Mouse (Mus musculus) liver, embryonic 18 days (tissue): ENCODE measurements around the gene Cyth2. TPM values are rescaled to one million over a fixed set of nuclear protein-coding genes. Genes with fewer than 3 reads are reported as not detected.

Source experiments
- polyA plus RNA-seq: library from polyadenylated mRNA; depleted of rRNA; stranded (reverse); fragments of >200 nt; gene quantifications from 2 replicates; pipeline ENCODE4 v1.2.3, GENCODE M21; 2012; rRNA removed

Gene Cyth2
- polyA plus RNA-seq: 15.6 and 16.9 TPM in 2 replicates

DNA sequence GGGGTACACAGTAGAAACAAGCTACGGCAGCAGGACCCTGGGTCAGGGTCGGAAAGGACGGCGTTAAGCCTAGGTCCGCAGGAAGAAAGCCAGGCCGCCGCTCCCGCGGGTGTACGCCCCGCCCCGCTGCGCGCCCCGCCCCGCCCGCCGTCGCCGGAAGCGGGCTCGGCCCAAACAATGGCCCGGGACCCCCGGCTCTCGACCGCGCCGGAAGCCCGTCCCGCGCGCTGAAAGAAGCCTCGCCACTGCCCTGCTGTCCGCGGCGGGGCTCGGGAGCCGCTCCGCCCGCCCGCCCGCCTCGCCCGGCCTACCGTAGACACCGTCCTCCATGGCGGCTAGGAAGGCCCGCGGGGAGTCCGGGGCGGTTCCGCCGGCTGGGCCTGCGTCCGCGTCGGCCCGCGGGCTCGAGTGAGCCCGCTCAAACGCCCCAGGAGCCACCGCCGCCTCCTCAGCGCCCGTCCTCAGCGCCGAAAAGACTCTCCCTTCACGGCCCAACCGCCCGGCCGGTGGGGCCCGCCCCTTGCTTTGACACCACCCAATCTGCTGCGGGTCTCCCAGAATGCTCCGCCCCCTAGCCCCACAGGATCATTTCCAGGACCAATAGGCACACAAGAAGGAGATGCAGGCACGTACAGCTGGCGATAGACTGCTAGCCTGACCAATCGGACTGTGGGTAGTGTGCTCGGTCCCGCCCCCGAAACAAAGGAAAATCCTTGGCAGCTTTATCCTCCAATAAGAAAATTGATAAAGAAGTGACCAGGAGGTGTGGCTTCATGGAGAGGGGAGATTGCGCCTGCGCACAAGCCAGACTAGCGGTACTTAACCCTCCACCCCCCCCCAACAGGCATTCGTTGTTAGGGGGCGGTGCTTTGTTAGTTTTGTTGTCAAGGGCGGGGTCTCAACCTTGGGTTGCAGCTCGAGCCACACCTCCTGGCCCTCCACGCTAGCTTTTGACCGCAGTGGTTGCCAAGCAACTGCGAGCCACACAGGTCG, at the start of gene Cyth2:
TSS of gene Cyth2 (minus strand) at position 795 of the 993 bp plus-strand sequence.

DNA sequence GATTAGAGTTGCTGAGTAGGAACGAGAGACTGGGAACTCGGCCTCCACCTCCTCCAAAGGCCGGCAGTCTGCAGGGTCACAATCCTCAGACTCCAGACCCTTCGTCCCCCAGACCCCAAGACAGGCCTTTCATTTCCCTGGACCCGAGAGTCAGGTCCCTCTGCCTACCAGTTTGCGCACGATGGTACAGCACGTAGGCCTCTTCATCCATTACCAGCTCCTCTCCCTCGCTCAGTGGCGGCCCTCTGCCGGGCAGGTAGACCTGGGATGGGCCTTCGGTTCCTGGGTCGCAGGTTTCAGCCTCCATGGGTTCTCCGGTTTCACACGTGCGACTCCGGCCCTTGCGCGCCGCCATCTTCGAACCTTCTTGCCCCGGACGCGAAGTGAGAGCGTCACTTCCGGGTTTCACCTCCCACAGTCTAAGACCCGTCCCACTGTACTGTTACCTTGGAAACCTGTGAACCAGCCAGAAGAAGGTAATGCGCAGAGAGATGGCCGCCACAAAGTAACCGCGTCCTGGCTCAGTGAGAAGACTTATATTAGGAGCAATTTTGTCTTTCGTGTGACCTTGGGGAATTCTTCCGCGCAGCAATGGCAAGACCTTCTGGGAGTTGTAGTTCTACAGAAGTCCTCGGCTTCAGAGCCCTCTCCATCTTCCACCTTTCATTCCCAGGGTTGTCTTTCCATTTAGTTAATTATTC, 16.2 kb upstream of the Cyth2 start, which contains the start of gene Grwd1:
TSS of gene Grwd1 (minus strand) at position 518 of the 701 bp plus-strand sequence.

DNA sequence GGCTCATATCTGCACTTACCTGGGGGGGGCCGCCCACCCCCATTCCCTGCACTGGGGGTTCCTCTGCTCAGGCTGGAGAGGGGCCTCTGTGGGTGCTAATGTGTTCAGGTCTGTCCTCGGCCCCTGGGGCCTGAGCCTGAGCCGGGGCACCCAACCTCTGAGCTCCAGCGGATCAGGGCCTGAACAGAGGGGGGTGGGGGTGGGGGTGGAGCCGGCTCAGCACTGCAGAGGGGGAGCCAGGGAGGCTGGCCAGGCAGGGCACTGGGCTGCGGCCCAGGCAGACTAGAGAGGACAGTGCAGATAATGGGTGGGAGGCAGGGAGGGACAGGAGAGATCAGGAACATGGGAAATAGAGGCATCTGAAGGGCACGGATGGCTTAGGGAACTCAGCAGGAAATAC, 10.2 kb upstream of the Cyth2 start, which contains the start of gene Kcnj14:
TSS of gene Kcnj14 (minus strand) at position 185 of the 400 bp plus-strand sequence.

DNA sequence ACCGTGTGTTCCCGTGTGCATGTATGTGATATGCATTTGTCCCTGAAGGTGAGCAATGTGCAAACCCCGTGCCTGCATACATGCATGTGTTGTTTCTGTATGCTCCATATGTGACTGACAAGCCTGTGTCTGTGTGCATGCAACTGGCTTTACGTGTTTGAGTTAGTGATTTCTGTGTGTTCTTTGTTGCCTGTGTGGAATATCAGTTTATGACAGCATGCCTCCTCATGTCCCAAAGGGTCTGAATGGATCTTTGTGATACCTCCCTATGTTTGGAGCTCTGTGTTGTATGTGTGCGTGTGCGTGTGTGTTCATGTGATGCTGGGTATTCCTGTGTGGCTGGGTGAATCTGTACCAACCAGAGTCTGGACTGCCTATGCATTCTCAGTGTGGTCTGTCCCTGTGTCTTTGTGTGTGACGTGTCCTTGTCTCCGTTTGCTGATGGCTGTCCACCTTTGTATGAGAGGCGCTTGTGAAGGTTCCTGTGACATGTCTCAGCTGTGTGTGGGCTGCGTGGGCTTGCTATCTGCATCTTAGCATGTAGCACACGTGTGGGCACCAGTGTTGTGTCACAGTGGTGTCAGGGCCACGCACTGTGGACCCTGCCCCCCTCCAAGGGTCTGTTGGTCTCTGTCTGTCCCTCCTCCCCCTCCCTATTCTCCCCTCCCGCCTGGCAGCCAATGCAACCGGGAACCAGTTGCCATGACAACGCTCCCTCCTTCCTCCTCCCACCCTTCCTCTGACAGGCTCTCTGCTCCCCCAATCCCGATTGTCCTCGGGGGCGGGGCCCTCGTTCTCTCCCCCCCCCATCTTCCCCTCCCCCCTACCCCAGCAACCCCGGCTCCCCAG, 29.6 kb downstream of the Cyth2 start, which contains the start of gene Sult2b1:
TSS of gene Sult2b1 (minus strand) at position 146 of the 849 bp plus-strand sequence.

DNA sequence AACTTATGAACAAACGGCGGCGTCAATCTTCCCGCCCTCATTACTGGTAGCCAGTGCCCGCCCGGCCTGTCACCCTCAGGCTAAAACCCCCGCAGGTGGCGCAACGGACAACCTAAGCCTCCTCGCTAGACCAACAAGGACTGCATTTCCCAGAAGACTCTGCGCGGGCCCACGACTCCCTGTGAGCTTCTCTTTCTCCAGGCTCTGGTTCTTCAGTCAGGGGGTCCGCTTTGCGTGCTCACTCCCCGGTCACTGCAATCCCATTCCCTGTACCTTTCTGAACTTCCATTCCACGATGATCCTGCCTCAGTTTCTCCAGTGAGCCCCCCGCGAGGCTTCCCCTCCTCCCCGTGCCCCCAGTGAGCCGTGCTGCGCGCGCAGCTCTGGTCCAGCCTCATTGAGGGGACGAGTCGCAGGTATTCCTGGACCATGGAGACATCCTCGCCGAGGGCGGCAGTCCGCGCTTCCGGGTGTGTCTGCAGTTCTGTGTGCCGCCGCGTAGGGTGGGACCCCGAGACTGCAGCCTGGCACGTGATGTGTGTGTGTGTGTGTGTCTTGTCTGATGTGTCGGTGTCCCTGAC, 30.8 kb downstream of the Cyth2 start, which contains the start of gene Lmtk3:
TSS of gene Lmtk3 (plus strand) at position 228 of the 581 bp plus-strand sequence.

Other genes starting within 250 kb of the Cyth2 start
- 41.1 and 45.0 TPM in 2 replicates for gene Bcat2, start 244.4 kb downstream of the Cyth2 start, polyA plus RNA-seq
- 3.1 and 3.5 TPM in 2 replicates for gene Fgf21, start 199.1 kb downstream of the Cyth2 start, polyA plus RNA-seq
- gene Fut1, start 197.3 kb downstream of the Cyth2 start, polyA plus RNA-seq: 0.17 and 0.24 TPM in 2 replicates
- gene Izumo1, start 192.8 kb downstream of the Cyth2 start, polyA plus RNA-seq: 0.09 and 0.12 TPM in 2 replicates
- gene Rasip1, start 187.1 kb downstream of the Cyth2 start, polyA plus RNA-seq: 3.2 and 3.6 TPM in 2 replicates
- gene Mamstr, start 174.6 kb downstream of the Cyth2 start, polyA plus RNA-seq: 0.50 TPM in 2 replicates
- 0.04 and 0.05 TPM in 2 replicates for gene Fut2, start 148.2 kb downstream of the Cyth2 start, polyA plus RNA-seq
- 0.01 and 0.04 TPM in 2 replicates for gene Ntn5, start 130.6 kb downstream of the Cyth2 start, polyA plus RNA-seq
- gene Sec1, start 120.2 kb downstream of the Cyth2 start, polyA plus RNA-seq: 0.01 and 0.02 TPM in 2 replicates
- gene Car11, start 114.7 kb downstream of the Cyth2 start, polyA plus RNA-seq: 0.48 and 0.74 TPM in 2 replicates
- 0.84 and 0.87 TPM in 2 replicates for gene Dbp, start 109.5 kb downstream of the Cyth2 start, polyA plus RNA-seq
- 485 and 498 TPM in 2 replicates for gene Rpl18, start 99.1 kb downstream of the Cyth2 start, polyA plus RNA-seq
- gene Sphk2, start 96.6 kb downstream of the Cyth2 start, polyA plus RNA-seq: 9.6 and 10.4 TPM in 2 replicates
- 0.14 and 0.16 TPM in 2 replicates for gene Fam83e, start 93.4 kb downstream of the Cyth2 start, polyA plus RNA-seq
- gene Spaca4, start 88.8 kb downstream of the Cyth2 start, polyA plus RNA-seq: not detected in 2 replicates
- gene Lmtk3, start 30.8 kb downstream of the Cyth2 start, polyA plus RNA-seq: 0.06 and 0.10 TPM in 2 replicates
- 0.13 and 0.35 TPM in 2 replicates for gene Sult2b1, start 29.9 kb downstream of the Cyth2 start, polyA plus RNA-seq
- 0.07 and 0.11 TPM in 2 replicates for gene Kcnj14, start 10.2 kb upstream of the Cyth2 start, polyA plus RNA-seq
- gene Grwd1, start 16.4 kb upstream of the Cyth2 start, polyA plus RNA-seq: 8.0 and 8.4 TPM in 2 replicates
- 101 and 102 TPM in 2 replicates for gene Kdelr1, start 58.2 kb upstream of the Cyth2 start, polyA plus RNA-seq
- gene Grin2d, start 63.8 kb upstream of the Cyth2 start, polyA plus RNA-seq: 0.10 and 0.12 TPM in 2 replicates
- 0.16 and 0.32 TPM in 2 replicates for gene Syngr4, start 82.1 kb upstream of the Cyth2 start, polyA plus RNA-seq
- 11.3 and 12.3 TPM in 2 replicates for gene Tmem143, start 82.4 kb upstream of the Cyth2 start, polyA plus RNA-seq
- gene Emp3, start 106.8 kb upstream of the Cyth2 start, polyA plus RNA-seq: 32.1 and 34.4 TPM in 2 replicates
- 1.1 and 1.6 TPM in 2 replicates for gene Ccdc114, start 109.5 kb upstream of the Cyth2 start, polyA plus RNA-seq
- 27.5 and 31.7 TPM in 2 replicates for gene Abcc6, start 215.7 kb upstream of the Cyth2 start, polyA plus RNA-seq
- gene Nomo1, start 219.1 kb upstream of the Cyth2 start, polyA plus RNA-seq: 13.0 and 17.8 TPM in 2 replicates